In genomic region chr7:25606625-25607063, GRCm38 (mm10) we compare ENCODE assay signal across 1 mouse cellular context.
TF ChIP-seq lines count a peak whose summit lies in the region.

No protein-coding gene starts in this region.

TF ChIP-seq in MEL, 35 proteins besides CTCF, POLR2A, EP300 and RAD21 (continued from another document):
- peak; percentile 85 for TF ChIP-seq GATA1 (IDR thresholded peaks at IDR 0.05; ENCODE audit: low read depth, low read length)
- no peak for TF ChIP-seq USF2 (IDR thresholded peaks at IDR 0.05; ENCODE audit: borderline replicate concordance in 1 of 2, insufficient read depth in 1 of 2, low read depth in 1 of 2, low read length in 2 of 2)
- TF ChIP-seq BHLHE40 (IDR thresholded peaks at IDR 0.05; ENCODE audit: borderline replicate concordance, low read depth, low read length) = peak; percentile 76
- TF ChIP-seq NELFE (IDR thresholded peaks at IDR 0.05; ENCODE audit: low read depth, low read length) = no peak
- no peak for TF ChIP-seq ELF1 (IDR thresholded peaks at IDR 0.05; ENCODE audit: low read depth, low read length)
- peak; percentile 43; the same call in 1 of the 2 replicates for TF ChIP-seq MAZ (IDR thresholded peaks at IDR 0.05; ENCODE audit: low read depth, low read length)
- no peak for TF ChIP-seq GABPA (IDR thresholded peaks at IDR 0.05; ENCODE audit: low read depth, low read length)
- no peak for TF ChIP-seq ZMIZ1 (IDR thresholded peaks at IDR 0.05; ENCODE audit: low read depth, low read length)
- no peak for TF ChIP-seq NRF1 (IDR thresholded peaks at IDR 0.05; ENCODE audit: insufficient read depth, low read depth, low read length, poor library complexity, severe bottlenecking)
- peak; percentile 78; the same call in 1 of the 2 replicates for TF ChIP-seq MEF2A (IDR thresholded peaks at IDR 0.05; ENCODE audit: extremely low read depth, insufficient replicate concordance, low read depth, low read length, poor library complexity, severe bottlenecking)
- no peak for TF ChIP-seq POLR2AphosphoS5 (IDR thresholded peaks at IDR 0.05; ENCODE audit: borderline replicate concordance, low read depth, low read length)
- TF ChIP-seq TAL1 (IDR thresholded peaks at IDR 0.05; ENCODE audit: low read length) = peak; percentile 17; the same call in 1 of the 2 replicates
- TF ChIP-seq MAX (IDR thresholded peaks at IDR 0.05; ENCODE audit: low read length) = peak; percentile 40; the same call in 1 of the 2 replicates
- TF ChIP-seq MYB (IDR thresholded peaks at IDR 0.05; ENCODE audit: low read depth, low read length) = no peak
- peak; percentile 94 for TF ChIP-seq SIN3A (IDR thresholded peaks at IDR 0.05; ENCODE audit: low read length)
- no peak for TF ChIP-seq USF1 (IDR thresholded peaks at IDR 0.05; ENCODE audit: low read depth, low read length)
- TF ChIP-seq ZKSCAN1 (IDR thresholded peaks at IDR 0.05; ENCODE audit: low read depth, low read length) = no peak; the same call in 1 of the 2 replicates
- TF ChIP-seq MAFK (IDR thresholded peaks at IDR 0.05; ENCODE audit: borderline replicate concordance, low read depth, low read length) = peak; percentile 71; the same call in 1 of the 2 replicates
- TF ChIP-seq ZC3H11A (IDR thresholded peaks at IDR 0.05; ENCODE audit: low read depth, low read length) = no peak
- peak; percentile 82 for TF ChIP-seq ETS1 (IDR thresholded peaks at IDR 0.05; ENCODE audit: low read depth, low read length)
- TF ChIP-seq TCF12 (IDR thresholded peaks at IDR 0.05; ENCODE audit: low read depth, low read length) = peak; percentile 80
- no peak for TF ChIP-seq POLR2AphosphoS2 (IDR thresholded peaks at IDR 0.05; ENCODE audit: low read length)
- TF ChIP-seq JUND (IDR thresholded peaks at IDR 0.05; ENCODE audit: low read depth, low read length) = peak; percentile 54; the same call in 1 of the 2 replicates
- peak; percentile 91 for TF ChIP-seq MXI1 (IDR thresholded peaks at IDR 0.05; ENCODE audit: low read depth, low read length)
